Mouse (Mus musculus): ENCODE measurements around the gene Auts2. TPM values are rescaled to one million over a fixed set of nuclear protein-coding genes. Genes with fewer than 3 reads are reported as not detected.

The Auts2 gene
- total and polyA plus RNA-seq, 3 experiments = not detected

- no peak for DNase-seq (ENCODE audit: extremely low read depth)
- no peak overlapping the region for H3K9ac ChIP-seq (ENCODE audit: insufficient read depth, low read depth)
- in situ Hi-C loops (cut with MboI; ENCODE audit: low pct_ligation_motif_present, low pct_unique_long_range_greater_than_20kb, low sequenced_read_pairs) = no loop called here
- TF ChIP-seq CHD2 (IDR thresholded peaks at IDR 0.05; ENCODE audit: low read length) (no peak), NRF1 (IDR thresholded peaks at IDR 0.05; ENCODE audit: low read depth, low read length) (no peak), CTCF (conservative IDR thresholded peaks at IDR 0.05 in 1 of 2, IDR thresholded peaks at IDR 0.05 in 1 of 2; ENCODE audit: low read depth in 2 of 2, low read length in 2 of 2) (no peak), ZNF384 (IDR thresholded peaks at IDR 0.05; ENCODE audit: low read depth, low read length) (no peak), MAFK (IDR thresholded peaks at IDR 0.05; ENCODE audit: insufficient replicate concordance, low read length) (no peak), ZC3H11A (IDR thresholded peaks at IDR 0.05; ENCODE audit: low read depth, low read length) (no peak), CHD1 (IDR thresholded peaks at IDR 0.05; ENCODE audit: low read depth, low read length) (no peak), HCFC1 (IDR thresholded peaks at IDR 0.05; ENCODE audit: low read depth, low read length) (no peak), USF2 (conservative IDR thresholded peaks at IDR 0.05; ENCODE audit: low read depth, low read length) (no peak), EP300 (IDR thresholded peaks at IDR 0.05; ENCODE audit: low read length) (no peak)
- H3K27me3 ChIP-seq (replicated peaks) = no peaks in the 10 kb centered on the region
- H3K9me3 ChIP-seq (replicated peaks; ENCODE audit: low read length) = peaks cover 84% of the 10 kb centered on the region
- no peak overlapping the region for H3K4me2 ChIP-seq (ENCODE audit: insufficient read depth, low read depth, poor library complexity, severe bottlenecking)
- H3K79me2 ChIP-seq (replicated peaks; ENCODE audit: control insufficient read depth, extremely low read depth, insufficient read depth, poor library complexity, severe bottlenecking) = no peaks in the 10 kb centered on the region
- no peaks in the 10 kb centered on the region for H3K4me1 ChIP-seq (ENCODE audit: control insufficient read depth in 1 of 2, insufficient read depth in 2 of 2)
- no peaks in the 10 kb centered on the region for H3K36me3 ChIP-seq (replicated peaks in 1 of 2; ENCODE audit: control insufficient read depth in 1 of 2, insufficient read depth in 1 of 2, low read length in 1 of 2)
- dilution Hi-C loops (cut with MboI; ENCODE audit: extremely low pct_ligation_motif_present, extremely low pct_unique_long_range_greater_than_20kb, low sequenced_read_pairs) = no loop called here
- H3K4me3 ChIP-seq (replicated peaks in 1 of 3; ENCODE audit: low read depth in 2 of 3, low read length in 2 of 3, poor library complexity in 1 of 3) = no peak overlapping the region
- H3K27ac ChIP-seq (ENCODE audit: insufficient read depth, low read depth) = no peak overlapping the region
These were observed 207.4 kb downstream of the Auts2 start for GRCm38 (mm10) chr5:132335719-132336118.

GRCm38 (mm10) chr5:132334796-132335195 is 208.3 kb downstream of the Auts2 start:
- no peaks in the 10 kb centered on the region for H3K36me3 ChIP-seq (replicated peaks in 1 of 2; ENCODE audit: control insufficient read depth in 1 of 2, insufficient read depth in 1 of 2, low read length in 1 of 2)
- in situ Hi-C loops (cut with MboI; ENCODE audit: low pct_ligation_motif_present, low pct_unique_long_range_greater_than_20kb, low sequenced_read_pairs) (no loop called here), dilution Hi-C loops (cut with MboI; ENCODE audit: extremely low pct_ligation_motif_present, extremely low pct_unique_long_range_greater_than_20kb, low sequenced_read_pairs) (no loop called here)
- H3K4me3 ChIP-seq (replicated peaks in 1 of 3; ENCODE audit: low read depth in 2 of 3, low read length in 2 of 3, poor library complexity in 1 of 3) = no peak overlapping the region
- no peak overlapping the region for H3K9ac ChIP-seq (ENCODE audit: insufficient read depth, low read depth)
- no peaks in the 10 kb centered on the region for H3K4me1 ChIP-seq (ENCODE audit: control insufficient read depth in 1 of 2, insufficient read depth in 2 of 2)
- H3K27ac ChIP-seq (ENCODE audit: insufficient read depth, low read depth) = no peak overlapping the region
- no peaks in the 10 kb centered on the region for H3K79me2 ChIP-seq (replicated peaks; ENCODE audit: control insufficient read depth, extremely low read depth, insufficient read depth, poor library complexity, severe bottlenecking)
- peaks cover 82% of the 10 kb centered on the region for H3K9me3 ChIP-seq (replicated peaks; ENCODE audit: low read length)
- no peak overlapping the region for H3K4me2 ChIP-seq (ENCODE audit: insufficient read depth, low read depth, poor library complexity, severe bottlenecking)
- no peak for DNase-seq (ENCODE audit: extremely low read depth)
- TF ChIP-seq UBTF (IDR thresholded peaks at IDR 0.05; ENCODE audit: low read depth, low read length) (no peak), MAZ (IDR thresholded peaks at IDR 0.05; ENCODE audit: low read depth, low read length) (no peak), MEF2A (IDR thresholded peaks at IDR 0.05; ENCODE audit: borderline replicate concordance, low read depth, low read length) (no peak), RCOR1 (conservative IDR thresholded peaks at IDR 0.05; ENCODE audit: low read depth, low read length) (no peak), ZKSCAN1 (IDR thresholded peaks at IDR 0.05; ENCODE audit: borderline replicate concordance, low read depth, low read length) (no peak), MAFK (IDR thresholded peaks at IDR 0.05; ENCODE audit: insufficient replicate concordance, low read length) (no peak), MAX (IDR thresholded peaks at IDR 0.05; ENCODE audit: low read length) (no peak), ELF1 (IDR thresholded peaks at IDR 0.05; ENCODE audit: low read depth, low read length) (no peak), E2F4 (IDR thresholded peaks at IDR 0.05; ENCODE audit: insufficient replicate concordance, low read depth, low read length) (no peak), CHD1 (IDR thresholded peaks at IDR 0.05; ENCODE audit: low read depth, low read length) (no peak), GABPA (IDR thresholded peaks at IDR 0.05; ENCODE audit: insufficient replicate concordance, low read depth, low read length) (no peak), BHLHE40 (IDR thresholded peaks at IDR 0.05; ENCODE audit: low read depth, low read length) (no peak), POLR2AphosphoS2 (IDR thresholded peaks at IDR 0.05; ENCODE audit: low read depth, low read length) (no peak), CHD2 (IDR thresholded peaks at IDR 0.05; ENCODE audit: low read length) (no peak), TBP (conservative IDR thresholded peaks at IDR 0.05; ENCODE audit: low read depth, low read length) (no peak), ZNF384 (IDR thresholded peaks at IDR 0.05; ENCODE audit: low read depth, low read length) (no peak), CTCF (conservative IDR thresholded peaks at IDR 0.05 in 1 of 2, IDR thresholded peaks at IDR 0.05 in 1 of 2; ENCODE audit: low read depth in 2 of 2, low read length in 2 of 2) (no peak)
- H3K27me3 ChIP-seq (replicated peaks) = no peaks in the 10 kb centered on the region

Data from CH12.LX (cell line).